Mouse (Mus musculus) brain, embryonic 14.5 days (tissue): ENCODE data around the gene Vdac2. TPM values are rescaled to one million over a fixed set of nuclear protein-coding genes. Genes with fewer than 3 reads are reported as not detected.
A peak's percentile ranks its signal among the peaks of the same experiment; 100 is the strongest.

ENCODE experiments used
- DNase-seq: peaks from one replicate; pipeline ENCODE4 v3.0.0-alpha.2; 2011; ENCODE audit warnings: low read depth
- CTCF ChIP-seq: fragments of 200-500 bp; IDR thresholded peaks from 2 replicates; pipeline ENCODE4 v1.5.1; 2012; ENCODE audit warnings: inconsistent platforms, mild to moderate bottlenecking, moderate library complexity, borderline replicate concordance; ENCODE audit not compliant: insufficient read depth, insufficient read length; ENCODE audit errors: extremely low read depth
- POLR2A ChIP-seq: fragments of 200-500 bp; IDR thresholded peaks from 2 replicates; pipeline ENCODE4 v1.6.1; 2012; ENCODE audit warnings: mild to moderate bottlenecking, inconsistent platforms, borderline replicate concordance; ENCODE audit not compliant: poor library complexity, insufficient read depth, insufficient read length, severe bottlenecking; ENCODE audit errors: extremely low read depth
- polyA plus RNA-seq: library from polyadenylated mRNA; depleted of rRNA; stranded (reverse); fragments of >200 nt; gene quantifications from 2 replicates; pipeline ENCODE4 v1.2.3, GENCODE M21; 2012

Vdac2 gene
- polyA plus RNA-seq, 1 experiment, result 150 TPM

DNA sequence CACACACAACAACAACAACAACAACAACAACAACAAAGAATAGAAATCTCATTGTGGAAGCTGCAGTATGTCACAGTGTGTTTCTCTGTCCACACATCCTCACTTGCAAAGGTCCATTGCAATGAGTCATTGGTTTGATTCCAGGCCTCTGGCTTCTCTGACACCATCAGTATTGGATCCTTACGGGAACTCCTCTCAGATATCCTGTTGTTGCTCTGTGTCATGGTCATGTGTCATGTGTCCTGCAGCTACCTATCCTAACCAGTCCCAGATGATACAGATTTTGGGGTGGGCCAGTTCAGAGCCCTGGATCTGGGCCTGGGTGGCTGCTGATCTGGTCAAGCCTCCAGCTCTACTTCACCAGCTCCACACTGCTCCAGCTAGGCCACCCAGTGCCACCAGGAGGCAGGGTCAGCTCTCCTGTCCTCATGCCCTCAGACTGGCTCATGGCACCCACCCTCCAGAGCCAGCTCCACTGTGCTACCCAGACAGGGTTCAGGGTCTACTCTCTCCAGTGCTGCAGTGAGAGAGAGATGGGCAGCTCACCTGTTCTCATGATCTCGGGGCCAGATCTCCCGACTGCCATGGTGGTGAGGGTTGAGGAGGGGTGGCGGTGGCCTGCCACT lies 4.0 kb upstream of the Vdac2 start:
- no peak for DNase-seq
- TF ChIP-seq CTCF, result no peak
- no peak for TF ChIP-seq POLR2A

GRCm38 (mm10) chr14:21822307-21822706 lies 2.7 kb upstream of the Vdac2 start:
- DNase-seq, result no peak
- TF ChIP-seq POLR2A, result no peak
- TF ChIP-seq CTCF, result no peak

- TF ChIP-seq CTCF (no peak), POLR2A (no peak)
- peak; percentile 54 for DNase-seq
These were observed 2.2 kb upstream of the Vdac2 start for GRCm38 (mm10) chr14:21822795-21823374.

- DNase-seq, result no peak
- TF ChIP-seq POLR2A (no peak), CTCF (no peak)
These were observed 1.1 kb upstream of the Vdac2 start for GRCm38 (mm10) chr14:21823897-21824296.

GRCm38 (mm10) chr14:21825786-21826491 lies 901 bp downstream of the Vdac2 start:
- TF ChIP-seq CTCF (no peak), POLR2A (no peak)
- DNase-seq, result peak; percentile 36

- TF ChIP-seq POLR2A (peak; percentile 73), CTCF (no peak)
- peak; percentile 97 for DNase-seq
These were observed 6.1 kb downstream of the Vdac2 start for GRCm38 (mm10) chr14:21830876-21831767.

DNA sequence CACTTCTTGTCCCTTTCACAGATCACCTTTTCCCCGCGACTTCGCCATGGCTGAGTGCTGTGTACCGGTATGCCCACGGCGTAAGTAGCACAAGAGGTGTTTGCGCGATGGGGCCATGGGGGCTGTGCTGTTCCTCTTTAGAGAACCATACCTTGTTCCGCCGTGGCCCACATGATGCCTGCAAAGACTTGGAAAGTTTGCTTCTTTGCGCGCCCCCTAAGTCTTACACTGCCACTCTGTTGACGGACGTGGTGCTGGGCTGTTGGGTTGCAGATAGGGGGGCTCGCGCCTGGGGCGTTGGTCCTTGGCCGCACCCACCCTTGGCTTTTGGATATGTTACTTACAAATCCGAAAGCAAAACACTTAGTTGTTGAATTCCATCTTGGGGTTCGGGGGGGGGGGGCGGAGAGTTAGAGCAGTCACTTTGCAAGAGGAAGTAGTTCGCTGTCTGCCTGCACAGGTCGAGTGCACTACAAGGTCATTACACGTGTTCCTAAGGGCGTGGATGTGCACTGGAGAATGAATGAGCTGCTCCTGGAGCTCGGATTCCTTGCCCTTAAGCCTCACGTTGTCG lies 6.9 kb downstream of the Vdac2 start:
- TF ChIP-seq POLR2A (no peak), CTCF (no peak)
- DNase-seq, result no peak

GRCm38 (mm10) chr14:21838336-21839017 lies 13.4 kb downstream of the Vdac2 start:
- DNase-seq, result no peak
- TF ChIP-seq POLR2A (no peak), CTCF (no peak)

DNA sequence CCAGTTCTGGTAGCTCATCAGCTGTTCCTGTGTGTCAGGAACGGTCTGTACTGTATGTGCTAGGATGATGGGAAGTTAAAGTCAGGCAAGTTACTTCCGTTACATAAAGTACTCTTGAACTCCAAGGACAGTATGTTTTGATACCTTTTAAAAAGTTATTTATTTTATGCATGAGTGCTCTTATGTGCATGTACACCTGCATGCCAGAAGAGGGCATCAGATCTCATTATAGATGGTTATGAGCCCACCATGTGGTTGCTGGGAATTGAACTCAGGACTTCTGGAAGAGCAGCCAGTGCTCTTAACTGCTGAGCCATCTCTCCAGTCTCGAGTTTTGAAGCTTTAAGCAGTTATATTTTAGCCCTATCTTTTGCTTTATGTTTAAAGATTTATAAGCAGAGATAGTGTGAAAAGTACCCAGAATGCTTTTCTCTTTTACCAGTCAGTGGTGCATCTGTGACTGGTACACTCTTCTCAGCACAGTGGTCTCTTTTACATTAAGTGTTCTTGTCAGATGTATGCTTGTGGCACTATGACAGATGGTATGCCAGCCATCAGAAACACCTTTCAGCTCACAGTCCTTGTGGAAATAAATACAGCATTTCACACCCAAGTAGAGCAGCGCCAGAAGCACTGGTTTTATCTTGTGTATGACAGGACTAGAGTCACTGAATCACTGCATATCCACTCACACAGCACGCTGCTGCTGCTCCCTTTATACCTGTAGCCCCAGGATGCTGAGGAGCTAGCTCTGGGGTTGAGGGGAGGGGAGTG lies 17.0 kb downstream of the Vdac2 start:
- DNase-seq, result peak; percentile 78
- TF ChIP-seq POLR2A, result no peak
- TF ChIP-seq CTCF, result no peak

DNA sequence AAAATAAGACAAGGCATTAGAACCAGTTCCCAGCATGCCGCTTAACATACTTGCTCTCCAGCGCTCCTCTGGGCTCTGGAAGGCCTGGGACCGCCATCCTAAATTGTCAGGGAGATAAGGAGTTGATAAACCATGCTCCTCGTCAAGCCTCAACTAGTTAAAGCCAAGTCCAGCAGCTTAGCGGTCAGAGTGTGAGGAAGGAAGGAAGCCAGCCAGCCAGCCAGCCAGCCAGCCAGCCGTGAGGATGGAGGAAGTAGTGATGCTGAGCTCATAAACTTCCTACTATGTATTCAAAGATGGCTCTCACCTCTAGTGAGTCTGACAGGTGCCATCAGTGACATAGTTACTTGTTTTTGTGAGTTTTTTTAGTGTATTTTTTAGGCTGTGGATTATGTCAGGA lies 18.2 kb downstream of the Vdac2 start:
- TF ChIP-seq POLR2A (no peak), CTCF (no peak)
- DNase-seq, result no peak
